Mouse (Mus musculus) brain, embryonic 14.5 days (tissue): ENCODE data around the gene Pld3. TPM values are rescaled to one million over a fixed set of nuclear protein-coding genes. Genes with fewer than 3 reads are reported as not detected.

ENCODE experiments used
- DNase-seq: peaks from one replicate; pipeline ENCODE4 v3.0.0-alpha.2; 2011; ENCODE audit warnings: low read depth
- CTCF ChIP-seq: fragments of 200-500 bp; IDR thresholded peaks from 2 replicates; pipeline ENCODE4 v1.5.1; 2012; ENCODE audit warnings: inconsistent platforms, mild to moderate bottlenecking, moderate library complexity, borderline replicate concordance; ENCODE audit not compliant: insufficient read depth, insufficient read length; ENCODE audit errors: extremely low read depth
- POLR2A ChIP-seq: fragments of 200-500 bp; IDR thresholded peaks from 2 replicates; pipeline ENCODE4 v1.6.1; 2012; ENCODE audit warnings: mild to moderate bottlenecking, inconsistent platforms, borderline replicate concordance; ENCODE audit not compliant: poor library complexity, insufficient read depth, insufficient read length, severe bottlenecking; ENCODE audit errors: extremely low read depth
- polyA plus RNA-seq: library from polyadenylated mRNA; depleted of rRNA; stranded (reverse); fragments of >200 nt; gene quantifications from 2 replicates; pipeline ENCODE4 v1.2.3, GENCODE M21; 2012

The Pld3 gene
- polyA plus RNA-seq, 1 experiment, result 192 TPM

DNA sequence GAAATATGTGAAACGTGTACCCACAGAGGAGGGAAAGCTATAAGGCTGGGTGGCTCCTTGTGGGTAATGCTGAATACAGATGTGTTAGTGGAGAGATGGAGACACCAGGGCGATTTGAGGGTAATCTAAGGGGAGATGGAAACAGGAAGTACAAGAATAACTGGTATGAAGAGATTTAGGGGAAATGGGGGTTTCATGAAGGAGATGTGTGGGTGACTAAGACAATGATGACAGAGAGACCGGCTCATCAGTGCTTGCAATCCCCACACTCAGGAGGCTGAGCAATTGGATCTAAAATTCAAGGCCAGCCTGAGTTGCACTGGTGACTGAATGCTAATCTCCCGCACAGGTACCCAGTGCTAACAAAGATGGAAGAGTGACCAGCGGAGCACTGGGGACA, 948 bp downstream of the Pld3 start:
- TF ChIP-seq POLR2A (no peak), CTCF (no peak)
- DNase-seq, result no peak

DNA sequence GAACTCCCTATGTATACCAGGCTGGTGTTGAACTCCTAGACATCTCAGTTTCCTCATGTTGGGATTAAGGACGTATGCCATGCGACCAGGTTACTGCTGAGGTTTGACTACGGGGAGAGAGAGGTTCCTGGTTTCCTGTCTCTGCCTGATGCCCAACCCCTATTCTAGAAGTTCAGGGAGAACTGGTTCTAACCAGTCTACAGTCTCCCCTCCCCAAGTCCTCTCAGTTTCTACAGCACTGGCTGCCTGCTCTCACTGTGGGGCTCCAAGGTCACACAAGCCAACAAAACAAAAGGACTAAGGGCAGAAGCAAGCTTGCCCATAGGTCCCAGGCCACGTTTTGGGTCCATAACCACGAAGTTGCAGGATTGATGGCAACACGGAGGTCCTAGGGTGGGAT, 3.4 kb downstream of the Pld3 start:
- DNase-seq, result no peak
- TF ChIP-seq CTCF (no peak), POLR2A (no peak)

DNA sequence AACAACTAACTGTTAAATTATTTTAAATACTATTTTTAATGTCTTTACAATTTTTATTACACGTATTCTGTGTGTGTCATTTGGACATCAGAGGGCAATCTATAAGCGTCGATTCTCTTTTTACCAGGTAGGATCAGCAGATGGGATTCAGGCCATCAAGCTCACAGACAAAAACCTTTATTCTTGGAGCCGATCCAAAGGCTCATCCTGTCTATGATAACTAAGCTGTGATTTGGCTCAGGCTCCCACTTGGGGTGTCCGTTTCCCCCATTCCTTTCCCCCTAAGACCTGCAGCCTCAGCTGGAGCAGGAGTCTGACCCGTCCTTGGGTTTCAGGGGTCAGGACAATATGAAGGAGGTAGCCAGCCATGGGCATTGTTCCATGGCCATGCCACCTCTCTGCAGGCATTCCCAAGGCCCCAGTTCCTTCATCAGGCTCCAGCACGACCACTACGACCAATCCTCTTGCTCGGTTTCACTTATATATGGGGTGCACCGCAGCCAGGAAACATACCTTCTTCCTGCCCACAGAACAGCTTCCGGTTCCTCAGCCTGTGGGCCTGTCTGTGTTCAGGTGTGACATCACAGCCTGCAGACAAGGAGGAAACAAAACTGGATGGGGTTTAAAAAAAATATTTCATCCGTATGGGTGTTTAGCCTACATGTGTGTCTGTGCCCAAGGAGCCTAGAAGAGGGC, 8.2 kb downstream of the Pld3 start:
- DNase-seq, result no peak
- TF ChIP-seq CTCF (no peak), POLR2A (no peak)

DNA sequence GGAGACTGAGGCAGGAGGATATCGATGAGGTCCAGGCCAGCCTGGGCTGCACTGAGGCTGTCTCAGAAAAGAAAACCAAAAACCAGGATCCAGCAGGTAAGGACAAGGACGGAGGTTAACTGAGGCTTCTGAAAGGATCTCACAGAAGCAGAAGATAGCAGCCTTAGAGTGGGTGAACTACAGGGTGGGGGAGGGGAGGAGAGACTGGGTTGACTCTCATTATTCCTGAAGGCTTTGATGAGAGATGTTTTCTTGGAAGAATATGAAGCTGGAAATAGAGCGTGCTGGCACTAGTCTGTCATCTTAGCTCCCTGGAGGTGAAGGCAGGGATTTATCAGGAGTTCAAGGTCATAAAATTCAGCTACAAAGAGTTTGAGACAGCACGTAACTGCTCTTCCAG, 9.2 kb downstream of the Pld3 start:
- TF ChIP-seq CTCF, result no peak
- no peak for TF ChIP-seq POLR2A
- DNase-seq, result no peak

DNA sequence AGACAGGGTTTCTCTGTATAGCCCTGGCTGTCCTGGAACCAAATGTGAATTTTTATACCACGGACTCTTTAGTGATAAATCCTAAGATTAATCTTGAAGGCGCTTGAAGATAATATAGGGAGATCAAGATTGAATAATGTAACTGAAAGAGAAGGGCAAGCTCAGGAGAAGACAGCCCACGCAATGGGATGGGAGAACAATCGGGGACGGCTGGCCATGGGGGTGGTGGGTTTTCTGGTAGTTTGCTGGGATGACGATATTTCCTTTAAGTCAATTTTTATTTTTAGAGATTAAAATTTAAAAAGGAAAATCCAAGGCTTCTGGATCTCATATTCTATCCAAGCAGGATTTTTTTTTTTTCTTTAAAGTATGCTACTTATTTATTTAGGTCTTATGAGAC, 10.0 kb downstream of the Pld3 start:
- no peak for DNase-seq
- no peak for TF ChIP-seq POLR2A
- TF ChIP-seq CTCF, result no peak

DNA sequence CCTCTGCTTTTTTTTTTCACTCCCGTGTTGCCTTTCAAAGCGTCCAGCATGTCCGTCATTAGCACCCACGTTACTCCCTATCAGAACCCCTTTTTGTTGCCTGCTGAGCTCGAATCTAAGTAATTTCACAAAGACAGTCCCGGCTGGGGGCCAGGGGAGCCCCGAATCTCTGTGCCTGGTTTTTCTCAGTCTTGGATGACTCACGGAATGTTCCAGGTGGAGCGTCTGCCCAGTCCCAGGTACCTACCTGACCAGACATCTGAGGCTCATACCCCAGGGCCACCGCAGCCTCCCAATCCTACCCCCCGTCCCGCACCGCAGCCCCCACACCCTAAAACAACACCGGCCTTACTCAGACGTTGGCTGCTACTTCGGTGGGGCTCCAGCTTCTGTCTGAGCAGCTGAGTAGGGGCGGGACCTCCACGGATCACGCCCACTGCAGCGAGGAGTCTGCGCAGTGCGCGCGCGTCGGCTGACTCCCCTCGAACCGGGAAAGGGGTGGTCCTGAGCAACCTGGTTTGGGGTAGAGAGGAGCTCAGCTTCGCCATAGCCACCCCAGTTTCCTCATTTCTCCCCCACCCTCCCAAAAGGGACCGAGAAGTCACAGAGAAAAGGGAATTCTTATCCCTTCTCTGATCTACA, 10.5 kb downstream of the Pld3 start:
- TF ChIP-seq POLR2A, result peak; percentile 65; the same call in 1 of the 2 replicates
- no peak for TF ChIP-seq CTCF
- peak; percentile 95 for DNase-seq

DNA sequence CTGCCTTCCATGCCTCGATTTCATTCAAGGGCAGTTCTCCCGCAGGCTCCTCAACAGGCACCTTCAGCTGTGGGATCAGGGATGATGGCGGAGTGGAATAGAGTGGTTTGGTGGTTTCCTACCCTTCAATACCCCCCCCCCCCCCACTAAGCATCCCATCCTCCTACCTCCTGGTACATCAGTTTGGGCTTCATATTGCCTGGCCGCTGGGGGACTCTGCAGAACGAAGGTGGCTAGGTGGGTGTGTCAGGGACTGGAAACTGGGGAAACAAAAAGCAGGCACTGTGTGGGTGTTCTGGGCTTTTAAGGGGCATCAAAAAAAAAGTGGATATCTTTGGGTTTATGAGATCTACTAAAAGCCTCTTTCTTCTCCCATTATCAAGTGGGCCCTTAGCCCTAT, 11.1 kb downstream of the Pld3 start:
- no peak for DNase-seq
- TF ChIP-seq CTCF (no peak), POLR2A (no peak)

DNA sequence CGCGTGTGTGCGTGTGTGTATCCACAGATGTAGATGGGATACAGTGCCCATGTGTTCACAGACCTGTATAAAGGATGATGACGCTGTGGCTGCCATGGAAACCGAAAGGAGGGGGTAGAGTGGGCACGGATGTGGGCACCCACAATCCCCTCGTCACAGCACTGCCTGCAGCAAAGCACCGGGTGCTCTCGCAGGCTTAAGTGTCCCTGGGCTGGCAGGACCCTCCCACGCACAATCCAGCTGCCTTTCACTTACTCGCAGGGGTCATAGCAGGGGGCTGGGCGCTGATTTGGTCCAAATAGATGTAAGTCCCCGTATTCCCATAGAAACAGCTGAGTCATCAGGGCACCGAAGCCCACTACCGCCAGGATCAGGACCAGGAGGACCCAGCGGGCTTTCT, 11.6 kb downstream of the Pld3 start:
- peak; percentile 68 for DNase-seq
- TF ChIP-seq POLR2A, result no peak
- TF ChIP-seq CTCF, result no peak

DNA sequence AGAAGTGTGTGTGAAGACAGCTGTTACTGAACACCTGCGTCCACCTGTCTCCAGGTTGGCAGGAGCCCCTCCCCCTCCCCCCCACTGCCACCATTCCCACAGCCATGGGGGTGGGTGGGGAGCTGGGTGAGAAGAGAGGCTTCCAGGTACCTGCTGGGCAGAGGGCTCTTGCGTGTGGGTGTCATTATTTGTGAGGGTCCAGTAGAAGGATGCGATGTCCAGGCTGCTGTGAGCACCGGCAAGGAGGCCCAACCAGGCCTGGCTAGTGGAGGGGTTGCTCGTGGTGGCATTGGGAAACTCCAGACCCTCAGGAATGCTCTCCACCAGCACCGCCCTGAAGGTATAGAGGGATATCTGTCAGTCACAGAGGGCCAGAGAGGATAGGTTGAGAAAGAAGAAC, 12.1 kb downstream of the Pld3 start:
- no peak for DNase-seq
- no peak for TF ChIP-seq POLR2A
- TF ChIP-seq CTCF, result no peak

DNA sequence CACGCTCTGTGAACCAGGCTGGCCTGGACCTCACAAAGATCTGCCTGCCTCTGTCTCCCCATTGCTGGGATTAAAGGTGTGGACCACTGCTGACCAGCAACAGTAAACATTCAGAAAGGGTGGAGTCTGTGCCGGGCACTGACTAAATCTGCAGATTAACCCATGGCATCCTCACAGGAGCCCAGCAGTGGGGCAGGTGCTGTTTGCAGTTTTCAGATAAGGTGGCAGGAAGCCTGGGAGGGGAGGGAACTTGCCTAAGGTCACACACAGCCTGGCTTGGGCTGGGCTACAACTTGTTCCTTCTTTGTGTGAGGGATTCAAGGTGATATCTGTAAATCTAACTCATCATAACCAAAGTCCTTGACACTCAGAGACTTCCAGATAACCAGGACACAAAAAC, 12.5 kb downstream of the Pld3 start:
- no peak for TF ChIP-seq CTCF
- TF ChIP-seq POLR2A, result no peak

DNA sequence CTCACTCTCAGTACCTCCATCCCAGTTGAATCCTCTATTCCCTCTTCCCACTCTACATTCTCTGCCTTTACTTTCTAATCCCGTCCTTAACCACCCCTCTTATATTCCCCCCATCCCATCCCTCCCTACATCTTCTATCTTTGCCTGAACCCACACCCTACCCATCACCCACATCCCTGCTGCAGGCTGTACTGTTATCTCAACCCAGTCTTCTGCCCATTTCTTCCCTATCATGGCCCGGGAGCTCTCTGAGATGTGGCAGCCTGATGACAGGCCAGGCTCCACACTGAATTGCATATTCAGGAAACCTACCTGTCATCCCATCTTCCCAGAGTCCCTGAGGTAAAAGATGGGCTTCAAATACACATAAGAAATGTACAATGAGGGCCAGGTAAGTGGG, 14.2 kb downstream of the Pld3 start:
- no peak for DNase-seq
- no peak for TF ChIP-seq CTCF
- no peak for TF ChIP-seq POLR2A

More for the DNA sequence above, 12.5 kb downstream of the Pld3 start:
- DNase-seq, result no peak

DNA sequence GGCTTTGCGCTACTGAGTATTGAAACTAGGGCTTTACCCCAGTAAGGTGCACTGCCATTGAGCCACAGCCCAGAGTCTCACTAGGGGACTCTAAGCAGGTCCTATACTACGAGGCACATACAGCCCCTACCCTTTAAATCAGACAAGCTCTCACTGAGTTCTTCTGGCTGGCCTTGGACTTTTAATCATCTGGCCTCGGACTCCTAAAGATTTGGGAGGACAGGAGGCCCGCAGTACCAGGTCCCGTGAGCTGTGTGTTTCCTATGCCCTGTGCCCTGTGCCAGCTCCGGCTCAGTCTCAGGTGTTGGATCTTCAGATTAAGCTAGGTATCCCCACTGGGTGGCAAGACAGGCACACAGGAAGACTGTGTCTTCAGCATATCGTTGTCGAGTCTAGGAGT, 15.0 kb downstream of the Pld3 start:
- TF ChIP-seq POLR2A, result no peak
- no peak for TF ChIP-seq CTCF
- no peak for DNase-seq
